Mouse (Mus musculus): Measurements from ENCODE around the gene Ndrg3. TPM values are rescaled to one million over a fixed set of nuclear protein-coding genes. Genes with fewer than 3 reads are reported as not detected.

Ndrg3 gene
- polyA plus RNA-seq, 1 experiment from 2014 or later, result 44.6 TPM

DNA sequence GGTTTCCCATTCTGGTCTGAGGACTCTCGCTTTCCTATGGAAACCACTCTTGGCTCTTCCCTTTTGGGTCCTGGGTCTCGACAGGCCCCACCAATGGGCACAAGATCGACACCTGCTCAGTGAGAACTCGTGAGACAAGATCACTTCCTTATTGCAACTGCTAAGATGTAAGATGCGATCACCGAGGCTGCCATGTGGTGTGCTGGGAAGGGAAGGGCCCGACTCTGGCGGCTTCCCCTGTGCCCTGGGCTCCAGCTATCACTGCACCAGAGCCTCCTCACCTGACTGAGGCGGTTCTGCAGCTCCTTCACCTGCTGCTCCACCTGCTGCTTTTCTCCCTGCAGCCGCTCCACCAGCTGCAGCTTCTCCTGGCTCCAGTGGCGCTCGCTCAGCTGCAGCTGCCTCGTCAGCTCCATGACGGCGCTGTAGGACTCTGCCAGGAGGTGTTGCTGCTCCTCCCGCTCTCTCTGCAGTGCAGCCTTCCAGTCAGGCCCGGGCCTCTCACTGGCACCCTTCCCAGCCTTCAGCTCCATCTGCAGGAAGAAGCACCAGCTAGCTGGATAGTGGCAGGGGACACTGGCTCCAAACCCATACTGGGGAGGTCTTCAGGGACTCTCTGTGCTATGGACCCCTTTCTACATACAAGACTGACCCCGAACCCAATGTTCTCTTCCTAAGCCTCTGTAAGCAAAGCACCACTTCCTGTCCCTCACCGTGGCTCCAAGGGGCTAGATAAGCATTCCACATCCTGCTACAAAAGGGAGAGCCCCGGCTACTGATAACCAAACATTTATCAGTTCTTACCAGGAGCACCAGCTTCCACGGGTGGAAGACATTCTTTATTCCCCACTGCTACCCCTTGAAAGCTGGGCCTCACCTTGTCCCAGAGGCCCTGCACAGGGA is 35.5 kb upstream of the Ndrg3 start:
- H3K4me3 ChIP-seq (ENCODE audit: low read length), result no peak overlapping the region
- H3K36me3 ChIP-seq (ENCODE audit: control insufficient read depth, insufficient read depth, low read length), result peaks cover 85% of the 10 kb centered on the region
- H3K4me1 ChIP-seq (replicated peaks; ENCODE audit: control insufficient read depth, insufficient read depth, low read length), result no peaks in the 10 kb centered on the region
- no peak overlapping the region for H3K9ac ChIP-seq (ENCODE audit: low read length)
- H3K27ac ChIP-seq (ENCODE audit: low read length), result no peak overlapping the region
- 76% methylated on average over 21 of the region's 21 CpGs for WGBS
- H3K9me3 ChIP-seq (ENCODE audit: control insufficient read depth, low read length), result peaks cover 5% of the 10 kb centered on the region; the same call in 1 of the 2 replicates
- H3K27me3 ChIP-seq (ENCODE audit: control insufficient read depth, insufficient read depth, low read depth, low read length), result no peaks in the 10 kb centered on the region
- no peak overlapping the region for H3K4me2 ChIP-seq (ENCODE audit: low read depth, low read length)
- ATAC-seq (ENCODE audit: low read depth), result no peak

DNA sequence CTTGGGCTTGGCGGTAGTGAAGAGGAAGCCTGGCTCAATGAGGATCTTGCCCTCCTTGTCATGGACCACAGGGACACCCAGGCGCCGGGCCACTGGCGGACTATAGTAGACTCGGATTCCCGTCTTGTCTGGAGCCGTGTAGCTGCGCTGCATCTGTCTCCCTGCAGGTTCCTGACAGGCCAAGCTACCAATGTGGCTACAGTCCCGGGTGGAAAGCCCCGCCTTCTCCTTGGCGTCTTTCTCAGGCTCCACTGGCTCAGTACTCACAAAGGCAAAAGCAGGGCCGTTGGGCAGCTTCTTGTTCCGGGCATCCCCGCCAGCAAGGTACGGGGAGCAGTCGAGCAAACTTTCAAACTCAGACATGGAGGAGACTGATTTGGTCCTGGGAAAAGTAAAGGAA is 29.3 kb upstream of the Ndrg3 start:
- no peaks in the 10 kb centered on the region for H3K4me1 ChIP-seq (replicated peaks; ENCODE audit: control insufficient read depth, insufficient read depth, low read length)
- no peak overlapping the region for H3K4me3 ChIP-seq (ENCODE audit: low read length)
- no peak overlapping the region for H3K27ac ChIP-seq (ENCODE audit: low read length)
- no peak overlapping the region for H3K4me2 ChIP-seq (ENCODE audit: low read depth, low read length)
- H3K9ac ChIP-seq (ENCODE audit: low read length), result no peak overlapping the region
- peaks cover 5% of the 10 kb centered on the region; the same call in 1 of the 2 replicates for H3K9me3 ChIP-seq (ENCODE audit: control insufficient read depth, low read length)
- H3K36me3 ChIP-seq (ENCODE audit: control insufficient read depth, insufficient read depth, low read length), result peaks cover 88% of the 10 kb centered on the region
- ATAC-seq (ENCODE audit: low read depth), result no peak
- 94% methylated on average over 16 of the region's 16 CpGs for WGBS
- H3K27me3 ChIP-seq (ENCODE audit: control insufficient read depth, insufficient read depth, low read depth, low read length), result no peaks in the 10 kb centered on the region

DNA sequence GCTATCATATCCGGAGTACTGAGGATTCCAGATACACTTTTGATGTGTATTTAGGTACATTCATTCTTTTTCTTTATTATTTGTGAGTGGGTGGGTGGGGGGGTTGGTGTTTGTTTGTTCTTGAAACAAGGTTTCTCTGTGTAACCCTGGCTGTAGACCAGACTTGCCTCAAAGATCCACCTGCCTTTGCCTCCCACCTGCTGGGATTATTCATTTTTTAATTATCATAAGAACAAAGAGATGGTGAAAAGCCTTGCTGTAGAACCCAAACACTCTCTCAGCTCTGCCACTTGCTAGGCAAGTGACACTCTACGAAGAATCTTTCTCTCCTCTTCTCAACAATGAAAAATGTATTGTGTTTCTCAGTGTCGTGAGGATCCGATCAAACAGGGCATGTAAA is 27.4 kb upstream of the Ndrg3 start:
- no peaks in the 10 kb centered on the region for H3K27me3 ChIP-seq (ENCODE audit: control insufficient read depth, insufficient read depth, low read depth, low read length)
- 88% methylated on average over 4 of the region's 4 CpGs for WGBS
- H3K9ac ChIP-seq (ENCODE audit: low read length), result no peak overlapping the region
- H3K4me3 ChIP-seq (ENCODE audit: low read length), result no peak overlapping the region
- H3K4me2 ChIP-seq (ENCODE audit: low read depth, low read length), result no peak overlapping the region
- H3K36me3 ChIP-seq (ENCODE audit: control insufficient read depth, insufficient read depth, low read length), result peaks cover 75% of the 10 kb centered on the region
- H3K4me1 ChIP-seq (replicated peaks; ENCODE audit: control insufficient read depth, insufficient read depth, low read length), result no peaks in the 10 kb centered on the region
- H3K9me3 ChIP-seq (ENCODE audit: control insufficient read depth, low read length), result no peaks in the 10 kb centered on the region
- H3K27ac ChIP-seq (ENCODE audit: low read length), result no peak overlapping the region
- no peak for ATAC-seq (ENCODE audit: low read depth)

DNA sequence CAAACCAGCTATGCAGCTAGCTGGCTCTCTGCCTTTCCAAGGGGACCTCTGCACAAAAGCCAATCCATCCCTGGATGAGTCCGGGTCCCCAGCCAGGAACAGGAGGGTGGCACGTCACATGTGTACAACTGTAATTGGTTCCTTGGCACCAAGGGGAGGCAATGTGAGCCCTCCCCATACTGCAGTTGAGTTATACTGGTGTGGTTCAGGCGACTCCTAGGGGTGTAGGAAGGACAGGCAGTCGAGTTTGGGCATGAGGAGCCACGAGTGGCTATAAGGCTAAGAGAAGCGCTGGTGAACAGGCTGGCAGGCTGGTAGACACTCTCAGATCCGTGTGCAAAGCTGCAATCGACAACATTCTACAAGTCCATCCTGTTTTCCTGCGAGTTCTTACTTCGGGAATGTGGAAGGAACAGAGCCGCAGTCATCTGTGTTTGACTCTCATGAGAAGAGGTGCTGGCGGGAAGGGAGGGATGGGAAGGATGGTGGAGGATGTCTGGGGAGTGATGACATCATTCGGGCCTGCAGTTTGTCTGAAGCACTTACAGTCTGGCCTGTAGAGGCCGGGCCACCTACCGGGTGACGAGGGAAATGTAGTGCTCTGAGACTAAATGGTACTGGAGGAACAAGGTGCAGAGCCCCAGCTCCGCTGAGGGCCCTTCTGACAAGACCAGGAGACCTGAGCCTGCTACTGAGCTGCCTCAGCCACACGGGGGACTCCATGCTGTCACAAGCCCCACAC is 24.8 kb upstream of the Ndrg3 start:
- Histone ChIP-seq H3K9ac (ENCODE audit: low read length) (no peak overlapping the region), H3K4me3 (ENCODE audit: low read length) (no peak overlapping the region), H3K4me1 (replicated peaks; ENCODE audit: control insufficient read depth, insufficient read depth, low read length) (no peaks in the 10 kb centered on the region), H3K9me3 (ENCODE audit: control insufficient read depth, low read length) (no peaks in the 10 kb centered on the region), H3K27me3 (ENCODE audit: control insufficient read depth, insufficient read depth, low read depth, low read length) (no peaks in the 10 kb centered on the region), H3K36me3 (ENCODE audit: control insufficient read depth, insufficient read depth, low read length) (peaks cover 51% of the 10 kb centered on the region), H3K27ac (ENCODE audit: low read length) (no peak overlapping the region), H3K4me2 (ENCODE audit: low read depth, low read length) (no peak overlapping the region)
- peak; percentile 22; the same call in 1 of the 2 replicates for ATAC-seq (ENCODE audit: low read depth)
- 73% methylated on average over 18 of the region's 18 CpGs for WGBS

DNA sequence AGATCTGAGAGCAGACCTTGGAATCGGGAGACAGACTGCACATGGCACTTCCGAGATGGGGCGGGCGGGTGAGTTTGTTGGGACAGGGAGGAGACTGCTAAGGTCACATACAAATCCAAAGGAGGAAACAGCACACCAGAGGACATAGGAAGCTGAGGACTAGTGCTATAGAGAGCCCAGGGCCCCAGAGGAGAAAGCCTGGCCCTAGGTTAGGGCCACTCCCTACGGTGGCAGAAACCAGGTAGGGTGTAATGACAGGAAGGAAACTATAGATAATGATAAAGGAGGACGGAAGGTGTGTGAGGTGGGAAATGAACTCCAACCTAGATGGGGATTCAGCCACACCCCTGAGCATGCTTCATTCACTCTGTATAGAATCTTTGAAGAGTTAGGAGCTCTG is 20.5 kb upstream of the Ndrg3 start:
- Histone ChIP-seq H3K4me1 (replicated peaks; ENCODE audit: control insufficient read depth, insufficient read depth, low read length) (peaks cover 3% of the 10 kb centered on the region), H3K27me3 (ENCODE audit: control insufficient read depth, insufficient read depth, low read depth, low read length) (no peaks in the 10 kb centered on the region), H3K4me3 (ENCODE audit: low read length) (no peak overlapping the region), H3K4me2 (ENCODE audit: low read depth, low read length) (no peak overlapping the region), H3K9ac (ENCODE audit: low read length) (no peak overlapping the region), H3K9me3 (ENCODE audit: control insufficient read depth, low read length) (no peaks in the 10 kb centered on the region), H3K27ac (ENCODE audit: low read length) (no peak overlapping the region), H3K36me3 (ENCODE audit: control insufficient read depth, insufficient read depth, low read length) (peaks cover 14% of the 10 kb centered on the region)
- WGBS, result 78% methylated on average over 6 of the region's 6 CpGs
- no peak for ATAC-seq (ENCODE audit: low read depth)

DNA sequence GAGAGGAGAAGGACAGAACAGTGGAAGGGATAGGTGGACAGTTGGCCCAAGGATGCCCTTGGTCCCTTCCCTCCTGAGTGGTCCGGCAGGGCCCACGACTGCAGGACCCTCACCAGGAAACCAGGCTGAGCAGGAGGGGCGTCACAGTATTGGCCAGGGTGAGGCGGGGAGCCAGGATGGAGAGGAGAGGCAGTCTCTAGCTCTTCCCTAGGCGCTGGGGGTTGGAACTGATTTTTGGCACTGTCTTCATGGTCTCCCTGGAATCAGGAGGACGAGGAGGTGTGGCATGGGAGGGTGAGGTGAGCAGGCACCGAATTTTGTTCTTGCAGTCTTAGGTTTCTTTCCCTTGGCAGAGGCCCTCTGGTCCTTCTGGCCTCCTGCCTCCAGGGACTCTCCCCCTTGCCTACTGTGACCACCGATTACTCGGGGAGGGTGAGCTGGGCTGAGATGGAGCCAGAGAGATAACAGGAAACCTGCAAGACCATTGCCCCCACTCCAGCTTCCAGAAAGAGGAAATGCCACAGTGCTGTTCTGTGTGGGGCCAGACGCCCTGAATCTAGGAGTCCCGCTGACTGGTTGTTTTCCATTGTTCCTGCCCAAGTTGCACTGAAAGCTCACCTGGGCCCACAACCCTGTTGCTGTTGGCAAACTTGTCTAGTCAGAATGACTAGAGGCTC is 18.9 kb upstream of the Ndrg3 start:
- Histone ChIP-seq H3K9ac (ENCODE audit: low read length) (no peak overlapping the region), H3K4me2 (ENCODE audit: low read depth, low read length) (no peak overlapping the region), H3K9me3 (ENCODE audit: control insufficient read depth, low read length) (no peaks in the 10 kb centered on the region), H3K4me3 (ENCODE audit: low read length) (no peak overlapping the region), H3K27me3 (ENCODE audit: control insufficient read depth, insufficient read depth, low read depth, low read length) (no peaks in the 10 kb centered on the region), H3K36me3 (ENCODE audit: control insufficient read depth, insufficient read depth, low read length) (peaks cover 3% of the 10 kb centered on the region; the same call in 1 of the 2 replicates), H3K4me1 (replicated peaks; ENCODE audit: control insufficient read depth, insufficient read depth, low read length) (peaks cover 11% of the 10 kb centered on the region), H3K27ac (ENCODE audit: low read length) (no peak overlapping the region)
- 0 out of 2 replicates have a peak, but pooled peaks have one; percentile 5 for ATAC-seq (ENCODE audit: low read depth)
- 30% methylated on average over 9 of the region's 11 CpGs for WGBS

DNA sequence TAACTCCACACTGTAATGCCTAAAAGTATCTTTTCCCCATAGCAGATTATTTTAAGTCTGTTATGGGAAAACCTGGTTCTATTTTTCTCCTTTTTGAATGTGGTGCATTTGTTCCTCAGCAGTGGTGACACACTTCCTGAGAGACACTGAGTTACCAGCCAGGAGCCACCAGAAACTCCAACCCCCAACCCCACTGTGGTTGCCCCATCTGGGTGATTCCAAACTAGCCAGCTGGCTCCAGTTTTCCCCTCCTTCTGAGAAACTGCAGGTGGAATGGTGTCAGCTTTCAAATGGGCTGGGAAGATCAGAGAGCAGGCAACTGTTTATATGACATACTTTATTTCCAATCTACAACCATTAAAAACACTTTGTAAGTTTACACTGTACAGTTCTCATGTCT is 18.3 kb upstream of the Ndrg3 start:
- Histone ChIP-seq H3K4me2 (ENCODE audit: low read depth, low read length) (no peak overlapping the region), H3K4me1 (replicated peaks; ENCODE audit: control insufficient read depth, insufficient read depth, low read length) (peaks cover 13% of the 10 kb centered on the region), H3K27me3 (ENCODE audit: control insufficient read depth, insufficient read depth, low read depth, low read length) (no peaks in the 10 kb centered on the region), H3K36me3 (ENCODE audit: control insufficient read depth, insufficient read depth, low read length) (peaks cover 3% of the 10 kb centered on the region; the same call in 1 of the 2 replicates), H3K9ac (ENCODE audit: low read length) (no peak overlapping the region), H3K9me3 (ENCODE audit: control insufficient read depth, low read length) (no peaks in the 10 kb centered on the region), H3K27ac (ENCODE audit: low read length) (no peak overlapping the region; the same call in 1 of the 2 replicates), H3K4me3 (ENCODE audit: low read length) (no peak overlapping the region)
- no peak for ATAC-seq (ENCODE audit: low read depth)

DNA sequence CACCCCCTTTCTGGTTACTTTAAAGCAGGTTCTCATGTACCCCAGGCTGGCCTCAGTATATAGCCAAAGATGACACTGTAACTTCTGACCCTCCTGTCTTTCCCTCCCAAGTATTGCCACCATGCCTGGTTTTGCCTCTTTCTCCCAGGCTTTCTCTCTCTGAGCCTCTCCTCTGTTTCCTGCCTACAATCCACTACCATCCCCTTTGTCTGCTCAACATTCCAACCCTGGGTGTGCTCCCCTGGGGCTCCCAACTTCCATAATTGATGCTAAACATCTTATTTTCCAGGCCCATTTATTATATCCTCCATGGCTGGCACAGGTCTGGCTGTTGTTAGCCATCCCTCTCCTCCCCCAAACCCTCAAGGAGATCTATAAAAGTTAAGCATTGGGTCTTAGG is 16.7 kb upstream of the Ndrg3 start:
- no peaks in the 10 kb centered on the region for H3K27me3 ChIP-seq (ENCODE audit: control insufficient read depth, insufficient read depth, low read depth, low read length)
- no peak overlapping the region for H3K9ac ChIP-seq (ENCODE audit: low read length)
- ATAC-seq (ENCODE audit: low read depth), result no peak
- H3K27ac ChIP-seq (ENCODE audit: low read length), result no peak overlapping the region
- H3K36me3 ChIP-seq (ENCODE audit: control insufficient read depth, insufficient read depth, low read length), result peaks cover 8% of the 10 kb centered on the region
- no peaks in the 10 kb centered on the region for H3K9me3 ChIP-seq (ENCODE audit: control insufficient read depth, low read length)
- no peak overlapping the region for H3K4me2 ChIP-seq (ENCODE audit: low read depth, low read length)
- H3K4me1 ChIP-seq (replicated peaks; ENCODE audit: control insufficient read depth, insufficient read depth, low read length), result peaks cover 13% of the 10 kb centered on the region
- no peak overlapping the region for H3K4me3 ChIP-seq (ENCODE audit: low read length)

DNA sequence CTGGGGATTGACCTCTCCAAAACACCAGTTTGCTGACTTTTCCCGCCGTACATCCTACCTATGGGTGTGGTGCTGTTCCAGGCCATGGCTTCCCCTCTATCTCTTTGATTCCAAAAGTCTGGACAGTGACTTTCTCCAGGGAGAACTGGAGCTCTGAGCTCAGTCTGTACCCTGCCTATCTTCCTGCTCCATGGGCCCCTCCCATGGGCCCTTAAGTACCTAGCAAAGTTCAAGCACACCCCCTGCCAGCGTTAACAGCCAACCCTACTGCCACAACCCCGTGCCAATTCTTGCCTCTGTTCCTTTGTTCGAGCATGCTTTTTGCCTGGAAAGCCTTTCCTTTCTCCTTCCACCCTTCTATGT is 15.4 kb upstream of the Ndrg3 start:
- 26% methylated on average over 5 of the region's 5 CpGs for WGBS
- peak; percentile 34 for ATAC-seq (ENCODE audit: low read depth)

More for the DNA sequence above, 15.4 kb upstream of the Ndrg3 start:
- Histone ChIP-seq H3K36me3 (ENCODE audit: control insufficient read depth, insufficient read depth, low read length) (peaks cover 11% of the 10 kb centered on the region), H3K4me1 (replicated peaks; ENCODE audit: control insufficient read depth, insufficient read depth, low read length) (peaks cover 13% of the 10 kb centered on the region), H3K4me3 (ENCODE audit: low read length) (peak overlapping the region; percentile 76), H3K9ac (ENCODE audit: low read length) (peak overlapping the region; percentile 83), H3K4me2 (ENCODE audit: low read depth, low read length) (peak overlapping the region; percentile 68), H3K27ac (ENCODE audit: low read length) (peak overlapping the region; percentile 80), H3K9me3 (ENCODE audit: control insufficient read depth, low read length) (no peaks in the 10 kb centered on the region), H3K27me3 (ENCODE audit: control insufficient read depth, insufficient read depth, low read depth, low read length) (no peaks in the 10 kb centered on the region)

Measured in lung, embryonic 16.5 days (tissue).